Mouse (Mus musculus) CH12F3 (cell line): ENCODE results near the gene Gnat1.

Experiments
- in situ Hi-C: fragments of 300-500 bp; cut with MboI; formaldehyde crosslinking; loops from 2 replicates; pipeline ENCODE4 v1.14.3; 2020; ENCODE audit warnings: low sequenced_read_pairs

Gene Gnat1

GRCm38 (mm10) chr9:107679501-107679900, at the start of gene Gnat1:
Gene Gnat1, minus strand, starts transcription at chr9:107679712.
- in situ Hi-C loops, result no loop called here

DNA sequence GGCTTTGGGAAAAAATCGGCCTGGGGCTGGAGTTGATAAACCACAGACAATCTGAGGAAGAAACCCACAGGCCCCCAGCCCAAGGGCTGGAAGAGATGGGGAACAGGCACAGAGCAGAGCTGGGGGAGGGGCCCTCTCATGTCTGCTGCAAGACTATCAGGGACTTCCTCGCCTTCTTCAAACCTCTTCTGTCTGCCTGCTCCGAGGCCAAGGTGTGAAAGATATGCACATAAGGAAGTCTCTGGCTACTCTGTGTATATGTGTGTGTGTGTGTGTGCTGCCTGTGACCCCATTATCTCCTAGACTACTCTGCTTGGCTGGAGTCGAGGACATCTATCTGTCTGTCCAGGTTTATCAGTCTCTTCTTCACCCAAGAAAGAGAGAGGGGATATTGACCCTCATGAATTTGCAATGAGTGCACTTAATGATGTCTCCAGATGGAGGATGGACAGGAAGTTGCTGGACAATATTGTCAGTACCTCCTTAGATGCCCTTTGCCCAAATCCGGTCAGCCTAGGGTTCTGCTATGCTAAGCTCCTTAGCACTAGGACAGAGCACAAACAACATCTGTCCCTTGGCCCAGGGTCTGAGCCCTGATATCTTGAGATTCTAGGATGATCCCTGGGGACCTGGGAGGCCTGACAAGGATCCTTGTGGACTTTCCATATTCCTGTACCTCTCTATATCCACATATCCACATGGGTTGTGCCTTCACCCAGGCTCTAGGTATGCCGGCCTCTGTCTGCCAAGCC, 49.6 kb upstream of the Gnat1 start:
- in situ Hi-C loops, result no loop called here

DNA sequence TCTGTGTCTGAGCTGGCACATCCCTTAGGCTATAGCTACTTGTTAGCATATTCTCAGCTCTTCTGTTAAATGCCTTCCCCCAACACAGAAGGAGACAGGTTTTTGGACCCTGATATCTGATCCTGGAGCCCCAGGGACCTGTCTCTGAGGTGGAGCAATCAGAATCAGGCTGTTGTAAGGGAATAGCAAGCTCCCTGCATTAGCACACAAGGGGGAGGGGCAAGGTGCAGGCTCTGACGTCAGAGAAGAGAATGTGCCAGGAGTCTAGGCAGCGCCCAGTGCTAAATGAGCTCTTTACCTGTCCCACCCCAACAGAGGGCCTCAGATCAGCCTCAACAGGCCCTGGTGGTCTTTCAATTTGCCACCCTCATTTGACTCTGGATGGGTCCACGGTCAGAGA, 47.5 kb upstream of the Gnat1 start:
- in situ Hi-C loops, result no loop called here

- in situ Hi-C loops, result no loop called here
Observed at GRCm38 (mm10) chr9:107724796-107725195, 45.3 kb upstream of the Gnat1 start.

- in situ Hi-C loops, result no loop called here
Observed at GRCm38 (mm10) chr9:107723794-107724531, 44.5 kb upstream of the Gnat1 start.

GRCm38 (mm10) chr9:107723292-107723691, 43.8 kb upstream of the Gnat1 start:
- in situ Hi-C loops, result no loop called here

DNA sequence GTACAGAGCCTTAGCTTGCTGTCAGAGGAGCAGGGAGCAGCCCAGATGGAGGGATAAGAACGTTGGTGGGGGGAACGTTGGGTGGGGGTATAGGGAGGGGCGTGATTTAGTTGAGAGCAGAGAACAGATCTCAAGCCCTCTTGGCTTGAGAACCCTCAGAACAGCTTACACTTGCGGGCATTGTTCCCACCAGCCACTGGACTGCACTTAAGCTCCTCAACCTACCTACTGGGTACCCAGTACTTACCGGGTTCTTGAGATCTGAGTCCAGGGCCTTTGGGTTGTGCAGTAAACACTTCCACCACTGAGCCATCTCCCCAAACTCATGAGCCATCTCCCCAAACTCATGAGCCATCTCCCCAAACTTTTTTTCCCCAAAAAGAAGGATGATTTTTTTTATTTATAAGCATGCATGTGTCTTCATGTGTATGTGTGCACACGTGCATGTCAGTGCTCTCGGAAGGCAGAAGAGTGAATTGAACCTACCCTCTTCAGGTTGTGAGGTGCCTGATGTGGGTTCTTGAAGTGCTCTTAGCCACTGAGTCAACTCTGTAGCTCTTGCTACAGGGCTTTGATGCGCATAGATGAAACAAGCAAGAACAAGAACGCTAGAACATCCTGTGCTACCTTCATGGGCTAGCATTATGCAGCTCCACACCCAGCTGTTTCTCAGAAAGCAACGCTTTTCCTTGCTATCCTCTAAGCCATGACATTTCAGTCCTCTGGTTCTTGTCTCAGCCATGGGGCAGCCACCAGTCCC, 39.4 kb upstream of the Gnat1 start:
- in situ Hi-C loops, result no loop called here

DNA sequence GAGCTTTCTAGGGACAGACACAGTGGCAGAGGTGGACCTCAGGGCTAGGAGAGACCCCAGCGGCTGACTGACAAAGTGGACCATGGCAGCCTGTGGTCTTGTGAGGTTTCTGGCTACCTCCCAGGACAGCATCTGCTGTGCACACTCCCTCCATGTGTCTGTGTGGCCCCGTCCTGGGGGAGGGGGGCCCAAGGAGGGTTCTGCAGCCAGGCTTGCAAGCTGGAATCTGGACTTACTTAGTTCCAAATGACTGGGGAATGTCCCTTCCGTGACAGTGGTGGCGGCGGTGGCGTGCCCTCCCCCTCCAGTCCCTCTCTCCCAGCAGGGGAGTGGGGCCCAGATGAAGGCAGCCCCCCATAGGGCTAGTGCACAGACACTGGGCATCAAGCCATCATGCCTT, 37.4 kb upstream of the Gnat1 start:
- in situ Hi-C loops, result no loop called here

GRCm38 (mm10) chr9:107715632-107716031, 36.1 kb upstream of the Gnat1 start:
- in situ Hi-C loops, result no loop called here

DNA sequence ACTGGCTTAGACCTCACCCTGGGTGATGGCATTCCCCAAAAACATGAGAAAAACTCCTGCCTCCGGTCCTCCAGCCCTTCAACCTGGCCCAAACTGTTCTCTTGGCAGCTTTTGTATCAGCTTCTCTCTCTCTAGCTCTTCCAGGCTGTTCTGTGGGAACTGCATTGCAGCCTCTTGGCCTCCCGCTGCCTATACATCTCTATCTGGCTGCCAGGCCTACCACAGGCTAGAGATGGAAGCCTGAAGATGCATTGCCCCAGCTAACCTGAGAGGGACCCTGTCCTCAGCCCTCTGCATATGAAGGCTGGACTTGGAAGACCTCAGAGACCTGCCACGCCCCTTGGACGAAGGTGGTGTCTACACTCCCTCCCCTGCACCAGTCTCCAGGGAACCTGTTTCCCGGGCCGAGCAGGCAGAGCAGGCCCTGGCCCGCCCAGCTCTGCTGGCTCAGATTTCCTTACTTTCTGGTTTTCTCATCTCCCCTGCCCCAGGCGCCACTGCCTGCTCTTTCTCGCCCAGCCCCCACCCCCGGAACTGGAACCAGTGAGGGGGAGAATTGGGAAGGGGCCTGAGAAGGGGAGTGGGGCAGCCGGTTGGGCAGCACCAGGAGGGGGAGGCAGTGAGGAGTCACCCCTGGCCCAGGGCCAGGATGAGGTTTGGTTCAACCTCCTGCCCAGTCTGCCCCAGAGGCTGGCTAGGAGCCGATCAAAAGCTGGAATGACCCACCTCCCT, 34.9 kb upstream of the Gnat1 start:
- in situ Hi-C loops, result no loop called here

- in situ Hi-C loops, result no loop called here
Observed at GRCm38 (mm10) chr9:107709697-107710483, 30.4 kb upstream of the Gnat1 start, which contains the start of gene Sema3f. Gene Sema3f, minus strand, starts transcription at chr9:107710475.

DNA sequence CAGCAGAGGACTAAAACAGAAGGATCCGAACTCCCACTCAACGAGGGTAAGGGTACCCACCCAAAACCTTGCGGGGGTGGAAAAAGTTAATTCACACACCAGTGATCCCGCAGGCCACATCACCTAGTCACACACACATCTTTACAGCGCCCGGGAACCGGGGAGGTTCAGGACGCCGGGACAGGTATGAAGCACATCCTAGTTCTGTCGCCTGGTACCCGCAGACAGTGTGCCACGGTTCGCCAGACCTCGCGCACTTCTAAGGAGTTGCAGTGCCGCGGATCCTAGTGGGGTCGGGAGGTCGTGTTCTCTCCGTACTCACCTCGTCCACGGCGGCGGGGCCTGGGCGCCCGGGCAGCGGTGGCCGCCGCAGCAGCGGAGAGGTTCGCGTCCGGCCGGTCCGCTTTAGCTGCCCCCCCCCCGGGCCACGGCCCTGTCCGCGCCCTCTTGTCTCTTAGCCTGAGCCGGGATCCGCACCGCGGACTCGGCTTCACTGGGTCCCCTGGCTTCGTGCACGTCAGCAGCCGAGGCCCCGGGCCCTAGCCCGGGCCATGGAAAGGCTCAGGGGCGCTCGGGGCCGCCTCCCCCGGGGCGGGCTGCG, 29.7 kb upstream of the Gnat1 start:
- in situ Hi-C loops, result no loop called here

DNA sequence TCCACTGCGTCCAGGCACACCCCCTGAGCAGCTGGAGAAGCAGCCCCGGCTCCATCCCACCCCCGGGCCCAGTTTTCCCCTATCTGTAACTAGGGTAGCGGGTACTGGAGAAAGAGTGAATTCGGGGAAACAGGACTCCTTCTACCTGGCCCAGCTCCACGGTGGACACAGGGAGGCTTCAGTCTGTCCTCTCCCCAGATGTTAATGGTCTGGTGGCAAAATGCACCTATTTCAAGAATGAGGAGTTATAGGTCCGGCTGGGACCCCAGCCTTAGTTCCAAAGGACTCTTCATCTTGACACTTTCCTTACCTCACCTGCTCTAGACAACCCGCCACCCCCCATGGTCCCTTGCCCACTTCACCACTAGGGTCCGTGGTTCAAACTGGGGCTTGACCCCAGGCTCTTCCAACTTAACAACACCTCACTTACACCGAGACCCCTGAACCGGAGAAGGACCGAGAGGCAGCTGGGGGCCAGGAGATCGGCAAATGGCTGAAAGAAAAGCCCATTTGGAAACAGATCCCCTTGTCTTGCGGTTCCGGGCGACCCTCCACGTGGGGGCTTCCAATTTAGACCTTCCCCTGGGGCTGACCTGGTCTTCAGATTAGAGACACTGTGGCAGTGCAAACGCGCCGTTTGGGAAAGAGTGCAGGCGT, 29.1 kb upstream of the Gnat1 start:
- in situ Hi-C loops, result no loop called here

GRCm38 (mm10) chr9:107707701-107708438, 28.4 kb upstream of the Gnat1 start:
- in situ Hi-C loops, result no loop called here

- in situ Hi-C loops, result no loop called here
Observed at GRCm38 (mm10) chr9:107706781-107707211, 27.3 kb upstream of the Gnat1 start.

DNA sequence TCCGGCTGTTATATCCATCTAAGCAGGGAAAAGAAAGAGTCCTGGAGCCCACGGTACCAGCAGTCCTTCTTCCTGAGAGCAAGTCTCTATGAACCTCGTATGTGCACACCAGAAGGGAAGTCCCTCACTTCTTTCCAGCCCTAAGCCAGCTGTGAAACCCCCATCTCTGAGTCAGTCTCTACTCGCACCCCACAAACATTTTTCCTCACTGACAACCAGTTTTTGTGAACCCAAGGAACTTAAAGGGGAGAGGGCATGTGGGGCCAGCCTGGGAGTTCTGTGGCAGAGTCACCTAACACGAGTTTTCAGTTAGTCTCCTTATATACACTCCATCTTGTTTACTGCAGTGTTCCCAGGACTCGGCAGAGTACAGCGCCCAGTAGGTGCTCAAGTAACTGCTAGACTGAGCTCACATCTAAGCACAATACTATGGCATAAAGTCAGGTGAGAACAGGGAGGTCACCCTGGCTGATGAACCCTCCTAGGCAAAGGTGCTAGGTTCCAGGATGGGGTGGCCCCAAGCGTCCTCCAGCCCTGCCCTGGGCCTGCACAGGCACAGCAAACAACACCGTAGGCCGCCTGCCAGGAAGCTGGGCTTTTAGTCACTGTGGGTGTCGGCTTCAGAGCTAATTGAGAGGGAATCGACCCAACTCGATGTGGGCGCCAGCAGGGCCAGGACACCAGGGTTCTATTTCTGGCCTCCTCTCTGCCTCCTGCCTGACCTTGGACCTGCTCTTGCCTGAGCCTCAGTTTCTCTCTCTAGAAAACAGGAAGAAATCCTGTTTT, 24.0 kb upstream of the Gnat1 start:
- in situ Hi-C loops, result no loop called here

- in situ Hi-C loops, result no loop called here
Observed at GRCm38 (mm10) chr9:107702606-107703185, 23.2 kb upstream of the Gnat1 start.
